Mouse (Mus musculus) embryo, embryonic 10 days (tissue): ENCODE measurements around the gene Txlna.

Experiments
- DNase-seq: peaks from one replicate; pipeline ENCODE4 v3.0.0-alpha.2; 2015; ENCODE audit warnings: low spot score

Txlna gene

GRCm38 (mm10) chr4:129588865-129589264 is 52.0 kb downstream of the Txlna start:
- DNase-seq = no peak

GRCm38 (mm10) chr4:129586943-129587342 is 53.9 kb downstream of the Txlna start:
- no peak for DNase-seq

GRCm38 (mm10) chr4:129585773-129586172 is 55.1 kb downstream of the Txlna start:
- DNase-seq = no peak

- DNase-seq = peak; percentile 89
These were observed 55.8 kb downstream of the Txlna start for GRCm38 (mm10) chr4:129584884-129585608.

- no peak for DNase-seq
These were observed 56.5 kb downstream of the Txlna start for GRCm38 (mm10) chr4:129584370-129584769.

- no peak for DNase-seq
These were observed 58.6 kb downstream of the Txlna start for GRCm38 (mm10) chr4:129582251-129582650.

- DNase-seq = no peak
These were observed 60.5 kb downstream of the Txlna start for GRCm38 (mm10) chr4:129580347-129580746.

GRCm38 (mm10) chr4:129578466-129578865 is 62.4 kb downstream of the Txlna start, which contains the start of gene Fam167b:
TSS of gene Fam167b (minus strand) at chr4:129578549.
- no peak for DNase-seq

GRCm38 (mm10) chr4:129577688-129578087 is 63.2 kb downstream of the Txlna start:
- no peak for DNase-seq

GRCm38 (mm10) chr4:129576863-129577491 is 63.9 kb downstream of the Txlna start:
- peak; percentile 82 for DNase-seq
